Mouse (Mus musculus) neural tube, embryonic 14.5 days (tissue): Measurements from ENCODE around the gene Jade2. TPM values are rescaled to one million over a fixed set of nuclear protein-coding genes. Genes with fewer than 3 reads are reported as not detected.

Source experiments
- ATAC-seq: fragments of 200-750 bp; cut with Nextera tagmentation; 2 replicates; pipeline ENCODE4 v1.8.0; 2017; ENCODE audit warnings: low read depth, mild to moderate bottlenecking, moderate TSS enrichment, moderate library complexity
- H3K27ac ChIP-seq: fragments of 300-500 bp; sonication (generic); 2 replicates; pipeline ENCODE4 v1.5.1; 2014; ENCODE audit warnings: low read depth, mild to moderate bottlenecking, control low read depth, low read length, moderate library complexity, mixed read lengths
- H3K27me3 ChIP-seq: fragments of 300-500 bp; sonication (generic); 2 replicates; pipeline ENCODE4 v1.6.1; 2014; ENCODE audit warnings: low read length; ENCODE audit not compliant: control insufficient read depth, insufficient read depth
- H3K36me3 ChIP-seq: fragments of 300-500 bp; sonication (generic); 2 replicates; pipeline ENCODE4 v1.6.1; 2014; ENCODE audit warnings: low read length, mixed read lengths; ENCODE audit not compliant: control insufficient read depth, insufficient read depth
- H3K4me1 ChIP-seq: fragments of 300-500 bp; sonication (generic); 2 replicates; pipeline ENCODE4 v1.6.1; 2014; ENCODE audit warnings: low read length; ENCODE audit not compliant: control insufficient read depth, insufficient read depth
- H3K4me2 ChIP-seq: fragments of 300-500 bp; sonication (generic); 2 replicates; pipeline ENCODE4 v1.6.1; 2014; ENCODE audit warnings: mild to moderate bottlenecking, low read depth, low read length, control low read depth
- H3K4me3 ChIP-seq: fragments of 300-500 bp; sonication (generic); 2 replicates; pipeline ENCODE4 v1.5.1; 2014; ENCODE audit warnings: low read depth, low read length, control low read depth, mixed read lengths
- H3K9ac ChIP-seq: fragments of 300-500 bp; sonication (generic); replicated peaks from 2 replicates; pipeline ENCODE4 v1.6.1; 2014; ENCODE audit warnings: low read depth, mild to moderate bottlenecking, control low read depth, low read length, mixed read lengths
- H3K9me3 ChIP-seq: fragments of 300-500 bp; sonication (generic); 2 replicates; pipeline ENCODE4 v1.6.1; 2016; ENCODE audit warnings: low read length; ENCODE audit not compliant: control insufficient read depth
- WGBS: fragments of 180-500 bp; shearing (Covaris S2); extraction: QIAGEN DNeasy Blood & Tissue Kit; methylation state at CpG from one replicate; pipeline ENCODE4 v1.1.7; 2014; 5-methylcytosine and 5-hydroxymethylcytosine counted together
- polyA plus RNA-seq: library from polyadenylated mRNA; unstranded; fragments of >200 nt; fragmentation: Nextera tagmentation; extraction: Ambion mirVana; gene quantifications from 2 replicates; pipeline ENCODE4 v1.2.1, GENCODE M21; 2014

The Jade2 gene
- polyA plus RNA-seq, 1 experiment from 2014 or later = 0.52 TPM

DNA sequence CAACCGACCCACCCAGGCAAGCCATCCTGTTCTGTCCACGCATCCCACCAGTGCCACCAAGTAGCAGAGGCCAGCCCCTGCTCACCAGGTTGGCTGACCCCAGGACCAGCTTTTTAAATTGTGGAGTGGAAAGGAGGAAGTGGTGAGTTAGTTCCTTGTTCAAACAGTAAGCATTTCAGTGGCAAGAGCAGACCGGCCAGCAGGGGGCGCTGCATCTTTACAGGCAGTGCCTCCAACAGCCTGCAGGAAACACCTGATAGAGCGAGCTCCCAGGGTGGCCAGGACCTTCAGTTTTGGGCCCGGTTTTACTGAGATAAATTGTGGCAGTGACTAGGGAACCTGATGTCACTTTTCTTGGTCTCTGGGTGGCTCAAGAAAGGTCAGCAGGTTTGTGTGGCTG is 39.7 kb downstream of the Jade2 start:
- ATAC-seq = no peak
- Histone ChIP-seq H3K27ac (no peak overlapping the region), H3K36me3 (no peaks in the 10 kb centered on the region), H3K4me3 (no peak overlapping the region), H3K9me3 (no peaks in the 10 kb centered on the region), H3K9ac (no peak overlapping the region), H3K27me3 (no peaks in the 10 kb centered on the region), H3K4me2 (no peak overlapping the region), H3K4me1 (no peaks in the 10 kb centered on the region)
- 33% methylated on average over 6 of the region's 6 CpGs for WGBS

DNA sequence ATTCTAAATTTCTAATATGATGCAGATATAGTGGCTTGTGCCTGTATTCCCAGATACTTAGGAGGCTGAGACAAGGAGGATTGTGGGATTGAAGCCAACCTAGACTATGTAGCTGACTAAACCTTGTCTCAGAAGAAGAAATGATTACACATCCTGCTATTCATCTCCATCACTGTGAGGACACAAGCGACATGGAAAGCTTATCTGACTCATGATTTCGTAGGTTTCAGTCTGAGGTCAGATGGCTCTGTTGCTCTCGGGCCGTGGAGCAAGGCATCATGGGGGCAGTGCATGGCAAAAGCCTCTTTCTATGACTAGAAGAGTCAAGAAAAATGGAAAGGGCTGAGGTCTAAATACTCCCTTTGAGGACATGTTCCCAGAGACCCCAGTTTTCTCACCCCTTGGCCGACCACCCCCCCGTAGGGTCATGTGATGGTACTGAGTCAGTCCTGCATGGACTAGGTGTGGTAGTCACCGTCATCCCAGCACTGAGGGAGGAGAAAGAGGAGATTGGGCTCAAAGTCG is 45.4 kb downstream of the Jade2 start:
- Histone ChIP-seq H3K27me3 (no peaks in the 10 kb centered on the region), H3K4me1 (no peaks in the 10 kb centered on the region), H3K36me3 (no peaks in the 10 kb centered on the region), H3K4me2 (no peak overlapping the region), H3K9ac (no peak overlapping the region), H3K4me3 (no peak overlapping the region), H3K27ac (no peak overlapping the region), H3K9me3 (no peaks in the 10 kb centered on the region)
- 87% methylated on average over 8 of the region's 8 CpGs for WGBS
- no peak for ATAC-seq

DNA sequence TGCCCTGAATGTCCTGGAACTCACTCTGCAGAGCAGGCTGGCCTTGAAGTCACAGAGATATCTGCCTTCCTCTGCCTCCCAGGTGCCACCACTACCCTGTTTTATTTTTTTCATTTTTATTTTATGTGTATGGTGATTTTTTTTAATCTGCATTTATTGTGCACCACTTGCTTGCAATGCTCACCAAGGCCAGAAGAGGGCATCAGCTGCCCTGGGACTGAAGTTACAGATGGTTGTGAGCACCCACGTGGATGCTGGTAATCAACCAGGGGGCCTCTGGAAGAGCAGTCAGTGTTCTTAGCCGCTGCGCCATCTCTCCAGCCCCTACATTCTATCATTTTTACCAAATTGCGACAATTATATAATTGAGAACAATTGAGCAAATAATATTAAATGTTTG is 46.2 kb downstream of the Jade2 start:
- WGBS = 85% methylated on average over 4 of the region's 4 CpGs
- Histone ChIP-seq H3K4me3 (no peak overlapping the region), H3K4me1 (no peaks in the 10 kb centered on the region), H3K9ac (no peak overlapping the region), H3K36me3 (no peaks in the 10 kb centered on the region), H3K27me3 (no peaks in the 10 kb centered on the region), H3K27ac (no peak overlapping the region), H3K9me3 (no peaks in the 10 kb centered on the region), H3K4me2 (no peak overlapping the region)
- no peak for ATAC-seq

DNA sequence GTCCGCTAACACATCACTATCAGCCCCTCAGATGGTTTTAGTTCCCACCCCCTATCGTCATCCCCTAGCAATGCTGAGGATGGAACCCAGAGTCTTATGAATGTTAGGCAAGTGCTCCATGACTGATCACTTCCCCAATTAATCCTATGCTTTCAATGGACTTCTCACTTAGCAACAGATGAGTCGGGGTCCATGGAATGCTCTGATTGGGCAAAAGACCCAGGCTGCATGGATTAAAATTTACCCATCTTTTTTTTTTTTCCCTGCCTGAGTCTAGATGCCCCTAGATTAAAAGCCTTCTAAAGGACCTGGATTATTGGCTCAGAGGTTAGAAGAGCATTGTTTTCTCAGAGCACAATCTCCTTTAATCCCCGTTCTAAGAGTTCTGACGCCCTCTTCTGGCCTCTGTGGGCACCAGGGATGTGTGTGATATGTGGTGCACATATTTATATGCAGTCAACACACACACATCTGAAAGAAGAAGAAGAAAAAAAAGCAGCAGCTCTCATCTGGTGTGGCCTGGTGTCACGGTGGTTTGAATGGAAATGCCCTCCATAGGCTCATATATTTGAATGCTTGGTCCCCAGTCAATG is 47.7 kb downstream of the Jade2 start:
- no peak overlapping the region for H3K4me3 ChIP-seq
- WGBS = 67% methylated on average over 6 of the region's 6 CpGs
- no peaks in the 10 kb centered on the region for H3K9me3 ChIP-seq
- H3K4me1 ChIP-seq = no peaks in the 10 kb centered on the region
- no peak overlapping the region for H3K4me2 ChIP-seq
- H3K27me3 ChIP-seq = no peaks in the 10 kb centered on the region
- no peak overlapping the region for H3K9ac ChIP-seq
- no peak overlapping the region for H3K27ac ChIP-seq
- ATAC-seq = no peak
- no peaks in the 10 kb centered on the region for H3K36me3 ChIP-seq

DNA sequence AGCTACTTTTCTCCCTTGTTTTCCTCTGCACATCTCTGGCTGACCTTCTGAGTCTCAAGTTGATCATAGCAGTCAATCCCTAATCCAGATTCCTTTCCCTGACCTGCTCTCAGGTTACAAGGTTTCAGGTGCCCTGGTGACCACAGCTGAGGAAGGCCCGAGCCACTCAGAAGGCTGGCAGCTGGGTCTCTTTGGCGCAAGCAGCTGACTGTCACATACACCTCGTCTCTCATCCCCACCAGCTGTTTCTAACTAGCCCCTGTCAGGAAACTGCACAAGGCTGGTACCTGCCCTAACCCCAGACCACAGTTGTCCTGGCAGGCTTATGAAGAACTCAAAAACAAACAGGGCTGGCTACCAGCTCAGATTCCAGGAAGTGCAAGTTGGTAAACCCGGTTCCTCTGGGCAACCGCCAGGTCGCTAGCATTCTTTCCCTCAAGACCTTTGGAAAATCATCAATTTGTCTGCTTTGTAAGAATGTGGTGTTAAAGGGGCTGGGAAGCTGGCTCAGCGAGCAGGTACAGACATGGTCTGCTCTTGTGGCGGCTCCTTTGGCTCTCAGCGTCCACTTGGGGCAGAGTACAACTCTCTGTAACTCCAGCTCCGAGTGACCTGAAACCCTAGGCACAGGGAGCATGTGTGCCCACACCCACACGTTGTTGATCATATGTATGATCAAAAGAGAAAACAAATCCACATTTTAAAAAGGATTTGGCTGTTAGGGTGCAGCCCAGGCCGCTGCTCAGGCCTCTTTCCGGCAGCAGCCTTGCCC is 50.2 kb downstream of the Jade2 start:
- Histone ChIP-seq H3K4me1 (no peaks in the 10 kb centered on the region), H3K27me3 (no peaks in the 10 kb centered on the region), H3K9ac (no peak overlapping the region), H3K4me3 (no peak overlapping the region), H3K9me3 (no peaks in the 10 kb centered on the region), H3K27ac (no peak overlapping the region), H3K4me2 (no peak overlapping the region), H3K36me3 (no peaks in the 10 kb centered on the region)
- no peak for ATAC-seq
- WGBS = 56% methylated on average over 13 of the region's 13 CpGs

DNA sequence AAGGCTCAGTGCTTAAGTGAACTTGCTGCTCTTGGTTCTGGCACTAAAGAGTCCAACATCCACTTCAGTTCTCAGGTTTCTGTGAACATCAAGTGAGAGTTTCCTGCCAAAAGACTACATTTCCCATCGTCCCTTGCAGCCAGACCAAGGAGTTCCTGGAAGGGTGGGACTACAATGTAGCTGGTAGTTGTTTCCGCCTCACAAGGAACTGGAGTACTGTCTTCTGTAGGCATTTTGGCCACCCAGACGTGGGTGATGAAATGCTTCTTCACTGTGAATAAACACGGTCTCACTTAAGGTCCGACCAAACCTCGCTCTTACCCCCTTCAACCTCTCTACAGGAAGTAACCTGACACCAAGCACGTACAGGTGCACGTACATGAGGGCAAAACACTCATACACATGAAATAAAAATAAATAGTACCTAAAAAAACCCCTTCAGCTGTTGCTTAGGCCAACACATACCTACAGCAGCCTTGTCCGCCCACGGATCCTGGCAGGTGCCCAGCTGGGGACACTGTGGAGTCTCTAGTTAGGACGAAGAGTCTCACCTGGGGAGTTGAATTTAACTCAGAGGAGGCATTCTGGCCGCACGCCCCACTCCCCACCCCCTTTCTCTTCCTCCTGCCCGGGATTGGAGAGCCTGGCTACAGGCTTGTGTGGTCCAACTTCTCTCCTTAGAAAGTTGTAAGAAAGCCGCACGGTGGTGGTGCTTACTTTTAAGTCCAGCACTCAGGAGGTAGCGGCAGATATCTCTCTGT is 52.1 kb downstream of the Jade2 start:
- Histone ChIP-seq H3K9me3 (no peaks in the 10 kb centered on the region), H3K4me2 (peak overlapping the region; percentile 68), H3K4me1 (no peaks in the 10 kb centered on the region), H3K9ac (peak overlapping the region; percentile 51; the same call in 1 of the 2 replicates), H3K4me3 (peak overlapping the region; percentile 43), H3K27ac (0 out of 2 replicates have a peak overlapping the region, but pooled peaks have one; percentile 44), H3K36me3 (no peaks in the 10 kb centered on the region), H3K27me3 (no peaks in the 10 kb centered on the region)
- ATAC-seq = peak; percentile 84
- WGBS = 22% methylated on average over 17 of the region's 17 CpGs

DNA sequence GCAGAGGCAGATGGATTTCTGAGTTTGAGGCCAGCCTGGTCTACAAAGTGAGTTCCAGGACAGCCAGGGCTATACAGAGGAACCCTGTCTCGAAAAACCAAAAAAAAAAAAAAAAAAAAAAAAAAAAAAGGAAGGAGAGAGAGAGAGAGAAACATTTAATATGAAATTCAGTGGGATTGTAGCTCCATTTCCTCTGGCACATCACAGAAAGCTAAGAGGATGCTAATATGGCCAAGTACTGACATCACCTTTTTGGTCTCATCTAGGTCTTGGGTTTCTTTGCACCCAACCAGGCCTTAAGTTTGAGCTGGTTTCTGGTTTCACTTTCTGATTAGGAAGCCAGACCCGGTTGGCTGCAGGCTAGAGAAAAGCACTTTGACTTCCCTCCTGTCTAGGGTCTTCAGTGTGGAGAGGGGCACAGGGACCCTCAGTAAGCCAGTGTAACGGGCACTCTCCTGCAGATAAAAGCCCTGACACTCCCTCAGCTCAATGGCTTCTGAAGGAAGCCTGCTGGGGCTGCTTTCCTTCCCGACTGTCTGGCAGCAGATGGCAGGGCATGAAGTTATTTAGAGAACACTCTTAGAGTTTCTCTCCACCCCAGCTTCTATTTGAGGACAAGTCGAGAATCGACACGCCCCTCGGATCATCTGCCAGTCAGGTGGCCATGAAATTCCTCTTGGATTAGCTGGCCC is 56.7 kb downstream of the Jade2 start:
- Histone ChIP-seq H3K27ac (no peak overlapping the region), H3K4me2 (no peak overlapping the region), H3K9me3 (no peaks in the 10 kb centered on the region), H3K4me3 (no peak overlapping the region), H3K27me3 (no peaks in the 10 kb centered on the region), H3K36me3 (no peaks in the 10 kb centered on the region), H3K9ac (no peak overlapping the region), H3K4me1 (no peaks in the 10 kb centered on the region)
- no peak for ATAC-seq
- 46% methylated on average over 7 of the region's 8 CpGs for WGBS

DNA sequence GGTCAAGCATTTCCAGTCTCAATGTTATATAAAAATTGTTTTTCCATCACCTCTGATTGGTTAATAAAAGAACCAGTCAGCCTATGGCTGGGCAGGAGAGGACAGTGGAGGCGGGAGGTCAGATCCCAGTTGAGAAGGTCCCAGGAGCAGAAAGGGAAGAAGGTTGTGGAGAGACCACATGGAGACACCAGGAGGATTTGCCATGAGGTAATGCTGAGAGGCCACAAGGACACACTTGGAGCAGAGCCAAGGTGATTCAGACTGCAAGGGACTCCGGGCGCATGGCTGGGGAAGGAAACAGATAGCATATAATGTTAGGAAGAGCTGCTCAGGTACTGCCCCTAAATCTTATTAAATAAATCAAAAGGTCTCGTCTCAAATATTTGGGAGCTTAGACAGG is 61.2 kb downstream of the Jade2 start:
- H3K27ac ChIP-seq = no peak overlapping the region
- H3K27me3 ChIP-seq = no peaks in the 10 kb centered on the region
- no peaks in the 10 kb centered on the region for H3K4me1 ChIP-seq
- H3K4me2 ChIP-seq = no peak overlapping the region
- H3K9me3 ChIP-seq = no peaks in the 10 kb centered on the region
- no peak overlapping the region for H3K9ac ChIP-seq
- ATAC-seq = no peak
- WGBS = 81% methylated on average over 4 of the region's 4 CpGs
- H3K36me3 ChIP-seq = peaks cover 6% of the 10 kb centered on the region
- no peak overlapping the region for H3K4me3 ChIP-seq
